21 mouse cellular contexts compared by ENCODE assay signal in the genomic region with DNA sequence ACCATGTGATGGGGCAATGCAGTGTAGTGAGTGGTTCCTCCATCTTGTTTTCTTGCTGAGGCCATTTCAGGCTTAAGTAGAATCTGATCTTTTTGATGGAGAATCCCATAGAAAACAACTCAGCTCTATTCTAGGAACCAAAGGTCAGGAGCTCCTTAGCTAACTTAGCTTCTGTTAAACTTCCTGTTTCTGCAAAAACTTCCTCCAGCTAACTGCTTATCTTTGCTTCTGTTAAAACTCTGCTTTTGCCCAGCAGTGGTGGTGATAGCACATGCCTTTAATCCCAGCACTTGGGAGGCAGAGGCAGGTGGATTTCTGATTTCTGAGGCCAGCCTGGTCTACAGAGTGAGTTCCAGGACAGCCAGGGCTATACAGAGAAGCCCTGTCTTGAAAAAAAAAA.
"Had no signal": no experiment of that assay in that cellular context is flagged by ENCODE, and none has a peak within 500 bp of the region (broad histone marks: within the 10 kb centered on the region; RNA-seq: fewer than 3 reads in every experiment).

No protein-coding gene starts in this region.

- H3K27ac ChIP-seq: lung, embryonic 15.5 days; macrophage; midbrain, embryonic 10.5 days; midbrain, embryonic 12.5 days; neural tube, embryonic 13.5 days; neural tube, embryonic 15.5 days had no signal

- ATAC-seq: liver, postnatal 0 days; lung, postnatal 0 days; midbrain, embryonic 16.5 days had no signal

- H3K36me3 ChIP-seq: lung, embryonic 15.5 days; midbrain, embryonic 10.5 days; midbrain, embryonic 12.5 days; neural tube, embryonic 13.5 days; neural tube, embryonic 15.5 days had no signal

- H3K9me3 ChIP-seq: lung, embryonic 15.5 days; midbrain, embryonic 10.5 days; midbrain, embryonic 12.5 days; neural tube, embryonic 13.5 days; neural tube, embryonic 15.5 days had no signal

- H3K9ac ChIP-seq: liver, postnatal 0 days; lung, embryonic 15.5 days; midbrain, embryonic 12.5 days; neural tube, embryonic 13.5 days; neural tube, embryonic 15.5 days had no signal

- H3K4me3 ChIP-seq: lung, embryonic 15.5 days; midbrain, embryonic 10.5 days; midbrain, embryonic 12.5 days; myocyte; neural tube, embryonic 13.5 days; neural tube, embryonic 15.5 days had no signal

- H3K27me3 ChIP-seq: lung, embryonic 15.5 days; midbrain, embryonic 12.5 days; neural tube, embryonic 13.5 days; neural tube, embryonic 15.5 days had no signal

- H3K4me2 ChIP-seq: lung, embryonic 15.5 days; midbrain, embryonic 12.5 days; neural tube, embryonic 13.5 days; neural tube, embryonic 15.5 days had no signal

- DNase-seq: liver, postnatal 0 days; lung, adult 2 months; lung, postnatal 14 days; lung, postnatal 36 days; midbrain, embryonic 14.5 days; retina, postnatal 1 day; right cerebral cortex, adult 18-20 months; right cerebral cortex, postnatal 25 days; right cerebral cortex, postnatal 4 days; spleen, adult 18-20 months; thymus, postnatal 14 days; thymus, postnatal 36 days had no signal
